Mouse (Mus musculus) gastrocnemius, postnatal 14 days (tissue): ENCODE measurements around the gene Daam1. TPM values are rescaled to one million over a fixed set of nuclear protein-coding genes. Genes with fewer than 3 reads are reported as not detected.
A peak's percentile ranks its signal among the peaks of the same experiment; 100 is the strongest.

Experiments
- DNase-seq: peaks from one replicate; pipeline ENCODE4 v3.0.0; 2021; ENCODE audit warnings: mixed read lengths
- intact Hi-C: fragments of 180-260 bp; cut with DNase I; formaldehyde crosslinking; loops from one replicate; pipeline ENCODE4 v1.15.1; 2025; ENCODE audit warnings: low total_unique reads
- total RNA-seq, 2 experiments: library from RNA; stranded (reverse); gene quantifications; 2 replicates each; pipeline ENCODE4 v1.2.3; 2021

The Daam1 gene
- total RNA-seq, 2 experiments from 2014 or later: 12.5 to 16.1 TPM

- intact Hi-C loops: no loop called here
- no peak for DNase-seq
Observed at GRCm38 (mm10) chr12:71853694-71854093, 22.8 kb downstream of the Daam1 start.

- intact Hi-C loops: no loop called here
- no peak for DNase-seq
Observed at GRCm38 (mm10) chr12:71854191-71854590, 23.3 kb downstream of the Daam1 start.

- DNase-seq: peak; percentile 65
- intact Hi-C loops: no loop called here
Observed at GRCm38 (mm10) chr12:71855730-71856479, 25.0 kb downstream of the Daam1 start.

GRCm38 (mm10) chr12:71856480-71856754 is 25.5 kb downstream of the Daam1 start:
- DNase-seq: no peak
- intact Hi-C loops: no loop called here

- DNase-seq: no peak
- intact Hi-C loops: no loop called here
Observed at GRCm38 (mm10) chr12:71859096-71859495, 28.2 kb downstream of the Daam1 start.

GRCm38 (mm10) chr12:71863846-71864543 is 33.1 kb downstream of the Daam1 start:
- intact Hi-C loops: no loop called here
- DNase-seq: peak; percentile 56

GRCm38 (mm10) chr12:71864544-71864897 is 33.6 kb downstream of the Daam1 start:
- no peak for DNase-seq
- intact Hi-C loops: no loop called here

- intact Hi-C loops: no loop called here
- no peak for DNase-seq
Observed at GRCm38 (mm10) chr12:71865937-71866336, 35.1 kb downstream of the Daam1 start.

- DNase-seq: no peak
- intact Hi-C loops: no loop called here
Observed at GRCm38 (mm10) chr12:71867345-71868240, 36.7 kb downstream of the Daam1 start.

GRCm38 (mm10) chr12:71870644-71871043 is 39.8 kb downstream of the Daam1 start:
- no peak for DNase-seq
- intact Hi-C loops: no loop called here

GRCm38 (mm10) chr12:71872330-71872729 is 41.5 kb downstream of the Daam1 start:
- intact Hi-C loops: no loop called here
- DNase-seq: no peak

- intact Hi-C loops: no loop called here
Observed at GRCm38 (mm10) chr12:71874561-71874960, 43.7 kb downstream of the Daam1 start.

GRCm38 (mm10) chr12:71874984-71875383 is 44.1 kb downstream of the Daam1 start:
- no peak for DNase-seq
- intact Hi-C loops: no loop called here

More at GRCm38 (mm10) chr12:71874561-71874960, 43.7 kb downstream of the Daam1 start:
- no peak for DNase-seq

GRCm38 (mm10) chr12:71875761-71876489 is 45.0 kb downstream of the Daam1 start:
- intact Hi-C loops: no loop called here
- no peak for DNase-seq

GRCm38 (mm10) chr12:71880987-71881386 is 50.1 kb downstream of the Daam1 start:
- DNase-seq: no peak
- intact Hi-C loops: loop anchor here (10.0 kb wide), 1 partner anchor 46 kb away; the partner anchor contains the start of gene Daam1

- intact Hi-C loops: loop anchor here (10.0 kb wide), 1 partner anchor 47 kb away; the partner anchor contains the start of gene Daam1
- DNase-seq: no peak
Observed at GRCm38 (mm10) chr12:71881477-71881876, 50.6 kb downstream of the Daam1 start.

GRCm38 (mm10) chr12:71883066-71883711 is 52.3 kb downstream of the Daam1 start:
- intact Hi-C loops: loop anchor here (10.0 kb wide), 1 partner anchor 48 kb away; the partner anchor contains the start of gene Daam1
- DNase-seq: no peak

GRCm38 (mm10) chr12:71885170-71885574 is 54.3 kb downstream of the Daam1 start:
- DNase-seq: no peak
- intact Hi-C loops: loop anchor here (10.0 kb wide), 1 partner anchor 50 kb away; the partner anchor contains the start of gene Daam1

GRCm38 (mm10) chr12:71885717-71886116 is 54.8 kb downstream of the Daam1 start:
- intact Hi-C loops: loop anchor here (10.0 kb wide), 1 partner anchor 51 kb away; the partner anchor contains the start of gene Daam1
- peak; percentile 28 for DNase-seq
